Mouse (Mus musculus) myocyte (in vitro differentiated cells): ENCODE measurements around the gene Gal3st1.

Experiments used
- CEBPB ChIP-seq: IDR thresholded peaks from 2 replicates; pipeline ENCODE4 v1.6.1; 2011; ENCODE audit warnings: mild to moderate bottlenecking, moderate library complexity; ENCODE audit not compliant: poor library complexity, insufficient read depth, severe bottlenecking
- MYOG ChIP-seq, 3 experiments: IDR thresholded peaks; one replicate each; pipeline ENCODE4 v1.6.1; 2011; ENCODE audit warnings: control low read depth in 2 of 3, low read depth in 2 of 3, mild to moderate bottlenecking in 2 of 3; ENCODE audit not compliant: insufficient read length in 2 of 3, control insufficient read depth in 1 of 3, insufficient read depth in 1 of 3
- POLR2A ChIP-seq: IDR thresholded peaks from one replicate; pipeline ENCODE4 v1.6.1; 2011; ENCODE audit warnings: low read depth, mild to moderate bottlenecking, control low read depth, moderate library complexity; ENCODE audit not compliant: insufficient read length
- TCF12 ChIP-seq: IDR thresholded peaks from one replicate; pipeline ENCODE4 v1.6.1; 2011; ENCODE audit warnings: mild to moderate bottlenecking, control low read depth; ENCODE audit not compliant: poor library complexity, insufficient read depth, severe bottlenecking
- USF1 ChIP-seq: IDR thresholded peaks from one replicate; pipeline ENCODE4 v1.6.1; 2011; ENCODE audit warnings: low read depth, mild to moderate bottlenecking, control low read depth, moderate library complexity

- TF ChIP-seq MYOG (IDR thresholded peaks at IDR 0.05; ENCODE audit: control insufficient read depth in 1 of 3, insufficient read depth in 1 of 3, insufficient read length in 2 of 3, low read depth in 2 of 3): no peak
- TF ChIP-seq USF1: no peak
- no peak for TF ChIP-seq TCF12
- no peak for TF ChIP-seq POLR2A
- no peak for TF ChIP-seq CEBPB
Observed at GRCm38 (mm10) chr11:3993914-3994313, 10.5 kb downstream of the Gal3st1 start.
